Mouse (Mus musculus) CH12.LX (cell line): ENCODE measurements around the gene Ston1. TPM values are rescaled to one million over a fixed set of nuclear protein-coding genes. Genes with fewer than 3 reads are reported as not detected.

Experiments used
- DNase-seq: peaks from one replicate; pipeline ENCODE4 v3.0.0-alpha.2; 2013; ENCODE audit errors: extremely low read depth
- H3K27ac ChIP-seq: 2 replicates; pipeline ENCODE4 v1.5.1; 2012; ENCODE audit warnings: low read depth, mild to moderate bottlenecking, control low read depth, moderate library complexity; ENCODE audit not compliant: insufficient read depth
- H3K27me3 ChIP-seq: replicated peaks from 2 replicates; pipeline ENCODE3; 2012; ENCODE audit warnings: inconsistent platforms
- H3K36me3 ChIP-seq, 2 experiments: replicated peaks in 1 of 2; 2 replicates each; pipeline versions ENCODE3 to v1.6.1; 2012; ENCODE audit warnings: inconsistent platforms in 1 of 2, low read length in 1 of 2, mild to moderate bottlenecking in 1 of 2, mixed read lengths in 1 of 2, moderate library complexity in 1 of 2; ENCODE audit not compliant: control insufficient read depth in 1 of 2, insufficient read depth in 1 of 2
- H3K4me1 ChIP-seq, 2 experiments: 2 replicates each; pipeline ENCODE4 v1.6.1; 2012; ENCODE audit warnings: inconsistent platforms in 1 of 2, moderate library complexity in 1 of 2; ENCODE audit not compliant: insufficient read depth in 2 of 2, control insufficient read depth in 1 of 2
- H3K4me2 ChIP-seq: 2 replicates; pipeline ENCODE4 v1.6.1; 2012; ENCODE audit warnings: low read depth, mild to moderate bottlenecking, control low read depth; ENCODE audit not compliant: poor library complexity, insufficient read depth, severe bottlenecking
- H3K4me3 ChIP-seq, 3 experiments: fragments of 150-350 bp in 1 of 3; sonication (generic) in 1 of 3; replicated peaks in 1 of 3; 2 replicates each; pipeline versions ENCODE3 to v1.5.1; 2011 to 2012; ENCODE audit warnings: low read depth in 2 of 3, low read length in 2 of 3, mild to moderate bottlenecking in 2 of 3, moderate library complexity in 2 of 3, control low read depth in 1 of 3, improper control_type of control experiment in 1 of 3, inconsistent platforms in 1 of 3, mixed read lengths in 1 of 3; ENCODE audit not compliant: poor library complexity in 1 of 3
- H3K79me2 ChIP-seq: replicated peaks from 2 replicates; pipeline ENCODE4 v1.6.1; 2012; ENCODE audit warnings: mild to moderate bottlenecking, moderate library complexity; ENCODE audit not compliant: control insufficient read depth, poor library complexity, insufficient read depth, severe bottlenecking; ENCODE audit errors: extremely low read depth
- H3K9ac ChIP-seq: 2 replicates; pipeline ENCODE4 v1.6.1; 2012; ENCODE audit warnings: low read depth, mild to moderate bottlenecking, control low read depth, moderate library complexity; ENCODE audit not compliant: insufficient read depth
- H3K9me3 ChIP-seq: replicated peaks from 2 replicates; pipeline ENCODE3; 2012; ENCODE audit warnings: low read length, inconsistent platforms, mixed read lengths
- BHLHE40 ChIP-seq: IDR thresholded peaks from 2 replicates; pipeline ENCODE4 v1.6.1; 2011; ENCODE audit warnings: mild to moderate bottlenecking, low read depth, low read length, improper control_type of control experiment
- CHD2 ChIP-seq: IDR thresholded peaks from 2 replicates; pipeline ENCODE4 v1.6.1; 2011; ENCODE audit warnings: low read length, improper control_type of control experiment
- CTCF ChIP-seq, 2 experiments: IDR thresholded peaks in 1 of 2; conservative IDR thresholded peaks in 1 of 2; 2 replicates each; pipeline ENCODE4 v1.5.1; 2011 to 2012; ENCODE audit warnings: low read depth in 2 of 2, low read length in 2 of 2, improper control_type of control experiment in 1 of 2, inconsistent platforms in 1 of 2, mild to moderate bottlenecking in 1 of 2, moderate library complexity in 1 of 2
- E2F4 ChIP-seq: IDR thresholded peaks from 2 replicates; pipeline ENCODE4 v1.6.1; 2011; ENCODE audit warnings: low read depth, low read length, improper control_type of control experiment; ENCODE audit not compliant: insufficient replicate concordance
- EP300 ChIP-seq: IDR thresholded peaks from 2 replicates; pipeline ENCODE4 v1.6.1; 2011; ENCODE audit warnings: low read length, improper control_type of control experiment
- ETS1 ChIP-seq: conservative IDR thresholded peaks from 2 replicates; pipeline ENCODE4 v1.6.1; 2012; ENCODE audit warnings: low read depth, mild to moderate bottlenecking, inconsistent platforms, low read length, improper control_type of control experiment, moderate library complexity
- GABPA ChIP-seq: IDR thresholded peaks from 2 replicates; pipeline ENCODE4 v1.6.1; 2012; ENCODE audit warnings: low read depth, low read length, improper control_type of control experiment, inconsistent platforms; ENCODE audit not compliant: insufficient replicate concordance
- HCFC1 ChIP-seq: IDR thresholded peaks from 2 replicates; pipeline ENCODE4 v1.6.1; 2012; ENCODE audit warnings: low read depth, mild to moderate bottlenecking, inconsistent platforms, low read length, improper control_type of control experiment
- IRF4 ChIP-seq: IDR thresholded peaks from 2 replicates; pipeline ENCODE4 v1.6.1; 2014; ENCODE audit warnings: low read depth, mild to moderate bottlenecking, inconsistent platforms, low read length, improper control_type of control experiment
- KAT2A ChIP-seq: IDR thresholded peaks from 2 replicates; pipeline ENCODE4 v1.6.1; 2012; ENCODE audit warnings: low read length, improper control_type of control experiment, inconsistent platforms; ENCODE audit not compliant: insufficient replicate concordance
- MAFK ChIP-seq: IDR thresholded peaks from 2 replicates; pipeline ENCODE4 v1.6.1; 2011; ENCODE audit warnings: low read length, improper control_type of control experiment; ENCODE audit not compliant: insufficient replicate concordance
- MAX ChIP-seq: IDR thresholded peaks from 2 replicates; pipeline ENCODE4 v1.6.1; 2011; ENCODE audit warnings: low read length, improper control_type of control experiment
- MEF2A ChIP-seq: IDR thresholded peaks from 2 replicates; pipeline ENCODE4 v1.6.1; 2014; ENCODE audit warnings: low read depth, mild to moderate bottlenecking, inconsistent platforms, low read length, improper control_type of control experiment, borderline replicate concordance
- MXI1 ChIP-seq: IDR thresholded peaks from 2 replicates; pipeline ENCODE4 v1.6.1; 2011; ENCODE audit warnings: mild to moderate bottlenecking, low read depth, low read length, improper control_type of control experiment
- MYC ChIP-seq: IDR thresholded peaks from 2 replicates; pipeline ENCODE4 v1.6.1; 2011; ENCODE audit warnings: low read depth, mild to moderate bottlenecking, improper control_type of control experiment, low read length
- NELFE ChIP-seq: IDR thresholded peaks from 2 replicates; pipeline ENCODE4 v1.6.1; 2011; ENCODE audit warnings: low read depth, low read length, improper control_type of control experiment
- POLR2AphosphoS2 ChIP-seq: IDR thresholded peaks from 2 replicates; pipeline ENCODE4 v1.6.1; 2011; ENCODE audit warnings: low read depth, low read length, improper control_type of control experiment
- RAD21 ChIP-seq: IDR thresholded peaks from 2 replicates; pipeline ENCODE4 v1.6.1; 2011; ENCODE audit warnings: low read depth, mild to moderate bottlenecking, low read length, improper control_type of control experiment, moderate library complexity
- RCOR1 ChIP-seq: conservative IDR thresholded peaks from 2 replicates; pipeline ENCODE4 v1.6.1; 2012; ENCODE audit warnings: low read depth, mild to moderate bottlenecking, inconsistent platforms, low read length, improper control_type of control experiment
- SIN3A ChIP-seq: IDR thresholded peaks from 2 replicates; pipeline ENCODE4 v1.6.1; 2012; ENCODE audit warnings: low read length, improper control_type of control experiment, inconsistent platforms
- SMC3 ChIP-seq: IDR thresholded peaks from 2 replicates; pipeline ENCODE4 v1.6.1; 2011; ENCODE audit warnings: low read depth, low read length, improper control_type of control experiment
- TBP ChIP-seq: conservative IDR thresholded peaks from 2 replicates; pipeline ENCODE4 v1.6.1; 2011; ENCODE audit warnings: low read depth, low read length, improper control_type of control experiment
- UBTF ChIP-seq: IDR thresholded peaks from 2 replicates; pipeline ENCODE4 v1.6.1; 2012; ENCODE audit warnings: low read depth, mild to moderate bottlenecking, inconsistent platforms, low read length, improper control_type of control experiment, moderate library complexity
- ZC3H11A ChIP-seq: IDR thresholded peaks from 2 replicates; pipeline ENCODE4 v1.6.1; 2012; ENCODE audit warnings: low read depth, mild to moderate bottlenecking, inconsistent platforms, low read length, improper control_type of control experiment
- ZKSCAN1 ChIP-seq: IDR thresholded peaks from 2 replicates; pipeline ENCODE4 v1.6.1; 2012; ENCODE audit warnings: low read depth, inconsistent platforms, low read length, improper control_type of control experiment, borderline replicate concordance
- ZNF384 ChIP-seq: IDR thresholded peaks from 2 replicates; pipeline ENCODE4 v1.6.1; 2012; ENCODE audit warnings: low read depth, low read length, improper control_type of control experiment, inconsistent platforms
- dilution Hi-C: fragments of 300-500 bp; cut with MboI; formaldehyde crosslinking; loops from 2 replicates; pipeline ENCODE4 v1.14.3; 2020; ENCODE audit warnings: low sequenced_read_pairs; ENCODE audit not compliant: extremely low pct_unique_long_range_greater_than_20kb, extremely low pct_ligation_motif_present
- in situ Hi-C: fragments of 300-500 bp; cut with MboI; formaldehyde crosslinking; loops from 3 replicates; pipeline ENCODE4 v1.14.3; 2019; ENCODE audit warnings: low sequenced_read_pairs, low pct_ligation_motif_present, low pct_unique_long_range_greater_than_20kb, mixed read lengths
- polyA plus RNA-seq: library from polyadenylated mRNA; unstranded; fragments of >175 nt; gene quantifications from 2 replicates; pipeline ENCODE4 v1.2.1, GENCODE M21; 2012; ENCODE audit warnings: low read depth; ENCODE audit not compliant: insufficient read length
- total RNA-seq, 2 experiments: library from RNA; depleted of rRNA; stranded (reverse); fragments of 300-350 nt in 1 of 2; fragments of >200 nt in 1 of 2; gene quantifications; 2 replicates each; pipeline ENCODE4 v1.2.3; 2012 to 2014

Ston1 gene
- total and polyA plus RNA-seq, 3 experiments, result 0.98 to 6.0 (median 1.1) TPM

- H3K27ac ChIP-seq, result no peak overlapping the region
- no peak overlapping the region for H3K4me3 ChIP-seq
- DNase-seq, result peak; percentile 72
- H3K27me3 ChIP-seq, result no peaks in the 10 kb centered on the region
- H3K36me3 ChIP-seq, result peaks cover 0 to 6% of the 10 kb centered on the region in 2 experiments
- H3K4me2 ChIP-seq, result peak overlapping the region; percentile 70; the same call in 1 of the 2 replicates
- dilution Hi-C loops, result no loop called here
- no peaks in the 10 kb centered on the region for H3K79me2 ChIP-seq
- H3K4me1 ChIP-seq, result no peaks in the 10 kb centered on the region; a peak in 1 of 4 replicates
- TF ChIP-seq CTCF (conservative IDR thresholded peaks at IDR 0.05 in 1 of 2, IDR thresholded peaks at IDR 0.05 in 1 of 2; ENCODE audit: low read depth in 2 of 2, low read length in 2 of 2) (peak; percentile 84 to 94), IRF4 (peak; percentile 35; the same call in 1 of the 2 replicates), MYC (0 out of 2 replicates have a peak, but pooled peaks have one; percentile 14), EP300 (no peak), GABPA (no peak), HCFC1 (no peak), CHD2 (no peak), E2F4 (no peak), NELFE (peak; percentile 48; the same call in 1 of the 2 replicates), RAD21 (peak; percentile 93), TBP (no peak), MXI1 (peak; percentile 37; the same call in 1 of the 2 replicates), MEF2A (0 out of 2 replicates have a peak, but pooled peaks have one; percentile 24), MAX (no peak), SMC3 (peak; percentile 72), ZC3H11A (0 out of 2 replicates have a peak, but pooled peaks have one; percentile 7), KAT2A (0 out of 2 replicates have a peak, but pooled peaks have one; percentile 9)
- in situ Hi-C loops, result loop anchor here (10.0 kb wide), 1 partner anchor 102 kb away; no protein-coding TSS in a partner anchor
- H3K9ac ChIP-seq, result no peak overlapping the region
- peaks cover 4% of the 10 kb centered on the region for H3K9me3 ChIP-seq
These were observed 55.4 kb downstream of the Ston1 start for GRCm38 (mm10) chr17:88652702-88653374.

- dilution Hi-C loops (no loop called here), in situ Hi-C loops (loop anchor here (10.0 kb wide), 1 partner anchor 101 kb away; no protein-coding TSS in a partner anchor)
- no peak overlapping the region for H3K4me3 ChIP-seq
- H3K9ac ChIP-seq, result no peak overlapping the region
- peaks cover 0 to 4% of the 10 kb centered on the region in 2 experiments for H3K36me3 ChIP-seq
- no peaks in the 10 kb centered on the region for H3K79me2 ChIP-seq
- no peak for DNase-seq
- no peak overlapping the region for H3K4me2 ChIP-seq
- peaks cover 4% of the 10 kb centered on the region for H3K9me3 ChIP-seq
- H3K27me3 ChIP-seq, result no peaks in the 10 kb centered on the region
- no peaks in the 10 kb centered on the region; a peak in 1 of 4 replicates for H3K4me1 ChIP-seq
- TF ChIP-seq MYC, result no peak
- no peak for TF ChIP-seq ETS1
- no peak for TF ChIP-seq ZKSCAN1
- no peak for TF ChIP-seq RCOR1
- TF ChIP-seq E2F4, result no peak
- no peak for TF ChIP-seq HCFC1
- no peak for TF ChIP-seq GABPA
- no peak for TF ChIP-seq POLR2AphosphoS2
- no peak for TF ChIP-seq MAFK
- no peak for TF ChIP-seq TBP
- no peak for TF ChIP-seq SIN3A
- TF ChIP-seq UBTF, result no peak
- no peak for TF ChIP-seq NELFE
- no peak for TF ChIP-seq BHLHE40
- no peak for TF ChIP-seq MXI1
- no peak for TF ChIP-seq ZNF384
- no peak for TF ChIP-seq IRF4
- no peak overlapping the region for H3K27ac ChIP-seq
These were observed 55.9 kb downstream of the Ston1 start for GRCm38 (mm10) chr17:88653375-88653769.
